Mouse (Mus musculus) erythroid progenitor cell, adult 5-6 weeks (primary cell): ENCODE data around the gene Morc2b. TPM values are rescaled to one million over a fixed set of nuclear protein-coding genes. Genes with fewer than 3 reads are reported as not detected.
A peak's percentile ranks its signal among the peaks of the same experiment; 100 is the strongest.
"Not testable (repeated sequence)": the region's sequence is repeated elsewhere in the genome, so short reads cannot be mapped to it uniquely, and the experiment has no call there.

Source experiments
- ATAC-seq: replicated peaks from 2 replicates; pipeline ENCODE4 v1.8.0; 2016; ENCODE audit warnings: moderate number of reproducible peaks, mild to moderate bottlenecking, moderate TSS enrichment, inconsistent platforms; ENCODE audit not compliant: poor library complexity, low FRiP score, severe bottlenecking
- total RNA-seq, 2 experiments: library from RNA; stranded (forward) in 1 of 2; stranded (reverse) in 1 of 2; fragments of 150-400 nt in 1 of 2; fragments of 186-747, 209-891 nt in 1 of 2; gene quantifications; 2 replicates each; pipeline versions ENCODE4 v1.2.3 to v1.2.4; 2015 to 2017; ENCODE audit warnings: low replicate concordance in 2 of 2

The Morc2b gene
- not detected in 2 replicates for total RNA-seq (2015; ENCODE audit: low replicate concordance)
- total RNA-seq (2017; ENCODE audit: low replicate concordance): 0.51 TPM in 1 of 2 replicates, not detected in the other

DNA sequence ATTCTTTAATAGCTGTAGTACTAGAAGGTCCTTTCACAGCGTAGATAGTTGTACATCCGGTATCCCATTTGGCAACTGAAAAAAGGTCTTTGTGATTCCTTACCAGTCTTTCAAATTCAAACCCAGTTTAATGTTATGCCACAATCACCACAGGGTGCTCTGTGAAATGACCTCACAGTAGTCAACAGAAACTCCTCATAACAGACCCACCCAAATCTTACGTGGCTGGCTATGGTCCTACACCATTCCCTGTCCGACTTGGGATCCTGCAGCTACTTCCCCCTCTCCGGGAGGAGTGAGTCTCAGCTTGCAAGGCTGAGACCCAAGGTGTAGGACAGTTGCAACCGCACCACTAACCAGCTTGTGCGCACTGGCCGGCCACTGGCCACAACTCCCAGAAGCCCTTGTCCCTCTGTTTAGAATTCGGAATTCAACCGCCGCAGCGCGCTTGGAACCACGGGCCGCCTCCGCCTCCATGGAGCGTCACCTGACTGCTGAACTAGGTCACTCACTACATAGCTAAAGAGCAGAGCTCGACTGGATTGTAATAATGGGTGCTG lies at the start of gene Morc2b:
Gene Morc2b, minus strand, starts transcription at position 423 of the 560 bp plus-strand sequence.
- ATAC-seq: no peak

GRCm38 (mm10) chr17:33168147-33168546 lies 28.7 kb upstream of the Morc2b start, which contains the start of gene Olfr55:
TSS of gene Olfr55 (plus strand) at chr17:33168447.
- ATAC-seq: not testable (repeated sequence)

GRCm38 (mm10) chr17:33126257-33126656 lies 13.2 kb downstream of the Morc2b start:
- no peak for ATAC-seq

- no peak for ATAC-seq
These were observed 14.9 kb downstream of the Morc2b start for GRCm38 (mm10) chr17:33124546-33124945.

GRCm38 (mm10) chr17:33097396-33097795 lies 42.1 kb downstream of the Morc2b start:
- no peak for ATAC-seq

DNA sequence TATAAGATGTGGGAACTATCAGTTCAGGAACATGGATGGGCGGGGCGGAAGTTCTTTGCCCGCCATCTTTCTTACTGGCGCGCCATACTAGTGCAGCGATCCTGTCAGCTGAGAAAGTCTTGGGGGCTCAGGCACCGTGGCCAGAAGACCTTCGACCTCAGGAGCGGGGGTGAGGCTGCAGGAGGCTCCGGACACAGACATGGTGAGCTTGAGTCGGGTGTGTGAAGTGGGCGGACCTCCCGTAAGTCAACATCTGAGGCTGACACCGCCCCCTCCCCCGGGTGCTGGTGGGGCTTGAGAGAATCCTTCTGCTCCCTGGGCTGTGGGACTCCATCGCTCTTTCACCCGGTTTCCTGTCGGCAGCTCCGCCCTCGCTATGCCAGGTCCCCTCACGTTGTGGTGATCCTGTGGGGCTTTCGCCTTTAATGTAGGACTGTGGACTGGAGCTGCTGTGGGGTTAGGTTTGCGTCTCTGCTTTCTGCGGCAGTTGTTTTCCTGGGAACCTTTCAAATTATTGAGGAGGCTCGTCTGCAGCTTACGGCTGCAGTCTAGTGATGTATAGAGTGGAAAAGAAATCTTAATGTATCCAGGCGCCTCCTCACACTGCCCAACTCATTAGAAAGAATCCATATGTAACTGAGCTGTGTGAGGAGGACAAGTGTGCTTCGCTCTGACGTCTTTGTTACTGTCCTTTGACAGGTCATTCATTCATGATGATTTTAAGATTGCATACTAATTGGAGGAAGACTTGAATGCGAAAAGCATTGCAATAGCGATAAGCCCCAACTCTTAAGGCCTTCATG lies 46.9 kb downstream of the Morc2b start:
- peak; percentile 49 for ATAC-seq

DNA sequence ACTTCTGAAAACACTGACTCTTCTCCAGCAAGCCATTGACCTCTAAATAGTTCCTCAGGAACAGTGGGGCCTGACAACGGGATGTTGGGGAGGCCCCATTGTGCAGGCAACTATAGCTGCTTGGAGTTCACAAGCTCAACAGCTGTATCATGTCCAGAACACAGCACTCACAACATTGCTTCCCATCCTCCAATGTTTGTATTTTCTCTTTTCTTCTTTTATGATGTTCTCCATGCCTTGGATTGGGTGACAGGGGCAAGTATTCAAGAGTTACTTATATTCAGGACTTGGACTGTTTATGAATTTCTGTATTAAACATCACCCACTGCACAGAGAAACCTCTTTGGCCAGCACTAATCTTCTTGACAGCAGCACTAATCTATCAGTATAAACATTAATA lies 47.9 kb downstream of the Morc2b start:
- no peak for ATAC-seq

- peak; percentile 88 for ATAC-seq
These were observed 50.1 kb downstream of the Morc2b start, which contains the start of gene Zfp563 for GRCm38 (mm10) chr17:33089220-33089949. TSS of gene Zfp563 (plus strand) at chr17:33089310.

DNA sequence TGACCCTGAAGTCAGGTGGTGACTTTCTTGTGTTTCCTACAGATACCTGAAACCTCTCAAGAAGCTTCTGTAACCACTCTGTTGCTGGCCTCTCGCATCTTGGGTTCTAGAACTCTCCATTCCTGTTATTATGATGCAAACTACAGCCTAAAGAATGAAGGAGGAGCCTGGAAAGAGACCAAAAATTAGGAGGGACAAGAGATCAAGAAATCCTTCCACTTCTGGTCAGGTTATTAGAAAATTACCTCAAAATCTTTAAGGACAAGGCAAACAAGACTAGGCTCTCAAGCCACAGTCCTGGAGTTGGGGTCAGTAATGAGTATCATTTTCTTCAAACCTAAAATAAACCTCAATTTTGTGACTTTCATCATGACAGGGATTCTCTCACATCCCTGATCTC lies 71.5 kb downstream of the Morc2b start, which contains the start of gene 4921501E09Rik:
Gene 4921501E09Rik, minus strand, starts transcription at position 101 of the 400 bp plus-strand sequence.
- ATAC-seq: no peak

Other genes with a start within 250 kb of the Morc2b start
- gene Zfp870, start 248.0 kb downstream of the Morc2b start, total RNA-seq (2015; ENCODE audit: low replicate concordance): 0.84 and 1.1 TPM in 2 replicates
- gene Zfp870, start 248.0 kb downstream of the Morc2b start, total RNA-seq (2017; ENCODE audit: low replicate concordance): 0.64 and 0.83 TPM in 2 replicates
- not detected in 2 replicates for gene Cyp4f14, start 222.3 kb downstream of the Morc2b start, total RNA-seq (2015; ENCODE audit: low replicate concordance)
- not detected in 2 replicates for gene Cyp4f14, start 222.3 kb downstream of the Morc2b start, total RNA-seq (2017; ENCODE audit: low replicate concordance)
- gene Cyp4f13, start 192.3 kb downstream of the Morc2b start, total RNA-seq (2015; ENCODE audit: low replicate concordance): 3.6 and 14.7 TPM in 2 replicates
- gene Cyp4f13, start 192.3 kb downstream of the Morc2b start, total RNA-seq (2017; ENCODE audit: low replicate concordance): 2.6 and 4.1 TPM in 2 replicates
- gene Zfp472, start 173.9 kb downstream of the Morc2b start, total RNA-seq (2015; ENCODE audit: low replicate concordance): 5.9 and 13.3 TPM in 2 replicates
- gene Zfp472, start 173.9 kb downstream of the Morc2b start, total RNA-seq (2017; ENCODE audit: low replicate concordance): 6.5 and 12.2 TPM in 2 replicates
- 0.72 and 6.3 TPM in 2 replicates for gene Zfp952, start 146.6 kb downstream of the Morc2b start, total RNA-seq (2015; ENCODE audit: low replicate concordance)
- gene Zfp952, start 146.6 kb downstream of the Morc2b start, total RNA-seq (2017; ENCODE audit: low replicate concordance): 2.1 and 2.3 TPM in 2 replicates
- gene Zfp763, start 106.3 kb downstream of the Morc2b start, total RNA-seq (2015; ENCODE audit: low replicate concordance): 0.36 and 2.1 TPM in 2 replicates
- gene Zfp763, start 106.3 kb downstream of the Morc2b start, total RNA-seq (2017; ENCODE audit: low replicate concordance): 2.8 and 3.3 TPM in 2 replicates
- gene 4921501E09Rik, start 71.6 kb downstream of the Morc2b start, total RNA-seq (2015; ENCODE audit: low replicate concordance): not detected in 2 replicates
- gene 4921501E09Rik, start 71.6 kb downstream of the Morc2b start, total RNA-seq (2017; ENCODE audit: low replicate concordance): not detected in 2 replicates
- 0.72 TPM in 1 of 2 replicates, not detected in the other for gene Zfp563, start 50.4 kb downstream of the Morc2b start, total RNA-seq (2015; ENCODE audit: low replicate concordance)
- 0.98 and 1.7 TPM in 2 replicates for gene Zfp563, start 50.4 kb downstream of the Morc2b start, total RNA-seq (2017; ENCODE audit: low replicate concordance)
- not detected in 2 replicates for gene Olfr55, start 28.8 kb upstream of the Morc2b start, total RNA-seq (2015; ENCODE audit: low replicate concordance)
- not detected in 2 replicates for gene Olfr55, start 28.8 kb upstream of the Morc2b start, total RNA-seq (2017; ENCODE audit: low replicate concordance)
- not detected in 2 replicates for gene Olfr239, start 51.6 kb upstream of the Morc2b start, total RNA-seq (2015; ENCODE audit: low replicate concordance)
- not detected in 2 replicates for gene Olfr239, start 51.6 kb upstream of the Morc2b start, total RNA-seq (2017; ENCODE audit: low replicate concordance)
- gene Olfr1564, start 82.0 kb upstream of the Morc2b start, total RNA-seq (2015; ENCODE audit: low replicate concordance): not detected in 2 replicates
- gene Olfr1564, start 82.0 kb upstream of the Morc2b start, total RNA-seq (2017; ENCODE audit: low replicate concordance): not detected in 2 replicates
- 1.3 and 1.4 TPM in 2 replicates for gene Zfp955a, start 115.5 kb upstream of the Morc2b start, total RNA-seq (2015; ENCODE audit: low replicate concordance)
- gene Zfp955a, start 115.5 kb upstream of the Morc2b start, total RNA-seq (2017; ENCODE audit: low replicate concordance): 3.3 and 7.2 TPM in 2 replicates
- gene Olfr63, start 125.0 kb upstream of the Morc2b start, total RNA-seq (2015; ENCODE audit: low replicate concordance): not detected in 2 replicates
- gene Olfr63, start 125.0 kb upstream of the Morc2b start, total RNA-seq (2017; ENCODE audit: low replicate concordance): not detected in 2 replicates
- 1.8 and 2.5 TPM in 2 replicates for gene Zfp955b, start 149.9 kb upstream of the Morc2b start, total RNA-seq (2015; ENCODE audit: low replicate concordance)
- 0.45 and 1.7 TPM in 2 replicates for gene Zfp955b, start 149.9 kb upstream of the Morc2b start, total RNA-seq (2017; ENCODE audit: low replicate concordance)
- gene Zfp81, start 219.2 kb upstream of the Morc2b start, total RNA-seq (2015; ENCODE audit: low replicate concordance): 3.2 and 4.6 TPM in 2 replicates
- 2.8 and 4.8 TPM in 2 replicates for gene Zfp81, start 219.2 kb upstream of the Morc2b start, total RNA-seq (2017; ENCODE audit: low replicate concordance)